Mouse (Mus musculus): ENCODE results near the gene Tmem151b. TPM values are rescaled to one million over a fixed set of nuclear protein-coding genes. Genes with fewer than 3 reads are reported as not detected.

Gene Tmem151b
- polyA plus RNA-seq, 1 experiment from 2014 or later, result 0.07 TPM

GRCm38 (mm10) chr17:45515204-45515726 lies 34.2 kb downstream of the Tmem151b start:
- H3K27me3 ChIP-seq (replicated peaks; ENCODE audit: insufficient read depth, low read length), result no peaks in the 10 kb centered on the region
- H3K4me3 ChIP-seq (ENCODE audit: low read depth, low read length), result no peak overlapping the region
- no peak overlapping the region for H3K4me2 ChIP-seq (replicated peaks; ENCODE audit: low read depth, low read length)
- H3K9me3 ChIP-seq (ENCODE audit: low read length), result no peaks in the 10 kb centered on the region
- ATAC-seq (no peak), DNase-seq (ENCODE audit: low spot score) (no peak)
- 62% methylated on average over 15 of the region's 15 CpGs for WGBS
- H3K9ac ChIP-seq (replicated peaks; ENCODE audit: low read depth), result no peak overlapping the region
- H3K36me3 ChIP-seq (ENCODE audit: insufficient read depth, low read length), result no peaks in the 10 kb centered on the region
- no peak overlapping the region for H3K27ac ChIP-seq (ENCODE audit: low read length)
- no peak for TF ChIP-seq CTCF (IDR thresholded peaks at IDR 0.05)
- H3K4me1 ChIP-seq (ENCODE audit: insufficient read depth, low read depth, low read length), result no peaks in the 10 kb centered on the region

- H3K4me1 ChIP-seq (ENCODE audit: insufficient read depth, low read depth, low read length), result no peaks in the 10 kb centered on the region
- no peak overlapping the region for H3K27ac ChIP-seq (ENCODE audit: low read length)
- H3K36me3 ChIP-seq (ENCODE audit: insufficient read depth, low read length), result no peaks in the 10 kb centered on the region
- WGBS, result 88% methylated on average over 4 of the region's 4 CpGs
- ATAC-seq (no peak), DNase-seq (ENCODE audit: low spot score) (no peak)
- no peaks in the 10 kb centered on the region for H3K9me3 ChIP-seq (ENCODE audit: low read length)
- H3K27me3 ChIP-seq (replicated peaks; ENCODE audit: insufficient read depth, low read length), result no peaks in the 10 kb centered on the region
- no peak for TF ChIP-seq CTCF (IDR thresholded peaks at IDR 0.05)
- TF ChIP-seq EP300 (IDR thresholded peaks at IDR 0.05), result no peak
- no peak overlapping the region for H3K4me3 ChIP-seq (ENCODE audit: low read depth, low read length)
- no peak overlapping the region for H3K4me2 ChIP-seq (replicated peaks; ENCODE audit: low read depth, low read length)
- H3K9ac ChIP-seq (replicated peaks; ENCODE audit: low read depth), result no peak overlapping the region
These were observed 37.7 kb downstream of the Tmem151b start for GRCm38 (mm10) chr17:45511757-45512156.

- TF ChIP-seq CTCF (IDR thresholded peaks at IDR 0.05) (no peak), EP300 (IDR thresholded peaks at IDR 0.05) (no peak)
- H3K4me1 ChIP-seq (ENCODE audit: insufficient read depth, low read depth, low read length), result no peaks in the 10 kb centered on the region; the same call in 1 of the 2 replicates
- ATAC-seq (no peak), DNase-seq (ENCODE audit: low spot score) (no peak)
- H3K27me3 ChIP-seq (replicated peaks; ENCODE audit: insufficient read depth, low read length), result no peaks in the 10 kb centered on the region
- no peaks in the 10 kb centered on the region for H3K9me3 ChIP-seq (ENCODE audit: low read length)
- H3K4me3 ChIP-seq (ENCODE audit: low read depth, low read length), result no peak overlapping the region
- no peaks in the 10 kb centered on the region for H3K36me3 ChIP-seq (ENCODE audit: insufficient read depth, low read length)
- H3K27ac ChIP-seq (ENCODE audit: low read length), result no peak overlapping the region
- no peak overlapping the region for H3K9ac ChIP-seq (replicated peaks; ENCODE audit: low read depth)
- 79% methylated on average over 4 of the region's 4 CpGs for WGBS
- no peak overlapping the region for H3K4me2 ChIP-seq (replicated peaks; ENCODE audit: low read depth, low read length)
These were observed 38.6 kb downstream of the Tmem151b start for GRCm38 (mm10) chr17:45510871-45511270.

- Histone ChIP-seq H3K27ac (ENCODE audit: low read length) (peak within 1 kb of the TSS; percentile 76), H3K36me3 (ENCODE audit: insufficient read depth, low read length) (no peaks in the 10 kb centered on the region), H3K4me3 (ENCODE audit: low read depth, low read length) (peak within 1 kb of the TSS; percentile 80), H3K4me2 (replicated peaks; ENCODE audit: low read depth, low read length) (peak within 1 kb of the TSS; percentile 49), H3K9me3 (ENCODE audit: low read length) (no peaks in the 10 kb centered on the region), H3K9ac (replicated peaks; ENCODE audit: low read depth) (peak within 1 kb of the TSS; percentile 53; the same call in 1 of the 2 replicates), H3K4me1 (ENCODE audit: insufficient read depth, low read depth, low read length) (no peaks in the 10 kb centered on the region; the same call in 1 of the 2 replicates), H3K27me3 (replicated peaks; ENCODE audit: insufficient read depth, low read length) (no peaks in the 10 kb centered on the region)
- WGBS, result 0% methylated on average over 42 of the region's 42 CpGs
- DNase-seq (ENCODE audit: low spot score) (peak; percentile 91), ATAC-seq (peak; percentile 95)
- TF ChIP-seq EP300 (IDR thresholded peaks at IDR 0.05), result no peak; the same call in 1 of the 2 replicates
- TF ChIP-seq CTCF (IDR thresholded peaks at IDR 0.05), result peak; percentile 90
These were observed 42.7 kb downstream of the Tmem151b start, which contains the start of gene Aars2 for GRCm38 (mm10) chr17:45506700-45507189. Aars2 (plus strand) TSS chr17:45506841.

- ATAC-seq (no peak), DNase-seq (ENCODE audit: low spot score) (no peak)
- Histone ChIP-seq H3K27me3 (replicated peaks; ENCODE audit: insufficient read depth, low read length) (no peaks in the 10 kb centered on the region), H3K9me3 (ENCODE audit: low read length) (no peaks in the 10 kb centered on the region), H3K9ac (replicated peaks; ENCODE audit: low read depth) (0 out of 2 replicates have a peak overlapping the region, but pooled peaks have one; percentile 53), H3K27ac (ENCODE audit: low read length) (no peak overlapping the region), H3K4me1 (ENCODE audit: insufficient read depth, low read depth, low read length) (no peaks in the 10 kb centered on the region; the same call in 1 of the 2 replicates), H3K4me2 (replicated peaks; ENCODE audit: low read depth, low read length) (0 out of 2 replicates have a peak overlapping the region, but pooled peaks have one; percentile 49), H3K36me3 (ENCODE audit: insufficient read depth, low read length) (no peaks in the 10 kb centered on the region), H3K4me3 (ENCODE audit: low read depth, low read length) (no peak overlapping the region)
- TF ChIP-seq EP300 (IDR thresholded peaks at IDR 0.05) (no peak), CTCF (IDR thresholded peaks at IDR 0.05) (no peak)
- 59% methylated on average over 6 of the region's 6 CpGs for WGBS
These were observed 43.5 kb downstream of the Tmem151b start for GRCm38 (mm10) chr17:45505941-45506465.

GRCm38 (mm10) chr17:45503301-45503973 lies 46.0 kb downstream of the Tmem151b start:
- Histone ChIP-seq H3K4me1 (ENCODE audit: insufficient read depth, low read depth, low read length) (no peaks in the 10 kb centered on the region; the same call in 1 of the 2 replicates), H3K9me3 (ENCODE audit: low read length) (no peaks in the 10 kb centered on the region), H3K27me3 (replicated peaks; ENCODE audit: insufficient read depth, low read length) (no peaks in the 10 kb centered on the region), H3K9ac (replicated peaks; ENCODE audit: low read depth) (no peak overlapping the region), H3K27ac (ENCODE audit: low read length) (no peak overlapping the region), H3K36me3 (ENCODE audit: insufficient read depth, low read length) (no peaks in the 10 kb centered on the region), H3K4me2 (replicated peaks; ENCODE audit: low read depth, low read length) (no peak overlapping the region), H3K4me3 (ENCODE audit: low read depth, low read length) (no peak overlapping the region)
- no peak for TF ChIP-seq EP300 (IDR thresholded peaks at IDR 0.05)
- no peak for TF ChIP-seq CTCF (IDR thresholded peaks at IDR 0.05)
- 37% methylated on average over 5 of the region's 5 CpGs for WGBS
- ATAC-seq, result no peak
- DNase-seq (ENCODE audit: low spot score), result peak; percentile 10
